Mouse (Mus musculus): ENCODE data around the gene Xiap.

DNA sequence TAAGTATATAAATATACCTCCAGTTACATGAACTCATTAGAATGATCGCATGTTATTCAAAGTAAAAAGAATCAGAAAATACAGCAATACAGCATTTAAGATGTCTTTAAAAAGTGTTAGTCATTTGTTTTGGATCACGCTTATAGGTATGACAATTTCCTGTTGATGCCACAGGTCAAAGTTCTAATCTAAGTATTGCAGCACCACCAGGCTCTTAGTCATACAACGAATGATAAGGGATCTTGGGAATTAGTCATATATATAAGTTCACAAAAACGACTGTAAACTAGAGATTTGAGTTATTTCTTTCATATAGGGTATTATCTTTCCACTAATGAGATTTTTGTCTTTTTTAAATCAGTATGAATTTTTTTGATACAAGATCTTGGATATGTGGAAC is 84.5 kb downstream of the Xiap start:
- TF ChIP-seq POLR2A (IDR thresholded peaks at IDR 0.05; ENCODE audit: insufficient read length, low read depth) (no peak), REST (IDR thresholded peaks at IDR 0.05; ENCODE audit: insufficient read depth, insufficient read length) (no peak), CEBPB (IDR thresholded peaks at IDR 0.05; ENCODE audit: insufficient read depth, poor library complexity, severe bottlenecking) (no peak), MYOD1 (IDR thresholded peaks at IDR 0.05; ENCODE audit: control insufficient read depth in 1 of 3, insufficient read length in 2 of 3, low read depth in 2 of 3) (no peak), E2F4 (IDR thresholded peaks at IDR 0.05; ENCODE audit: insufficient read depth) (no peak), TCF3 (IDR thresholded peaks at IDR 0.05; ENCODE audit: insufficient read length, low read depth) (no peak), USF1 (IDR thresholded peaks at IDR 0.05; ENCODE audit: low read depth) (no peak), MAX (IDR thresholded peaks at IDR 0.05; ENCODE audit: low read depth) (no peak), POLR2AphosphoS2 (IDR thresholded peaks at IDR 0.05; ENCODE audit: insufficient read length, low read depth) (no peak)
